Mouse (Mus musculus) heart, embryonic 13.5 days (tissue): ENCODE results near the gene Mllt11. TPM values are rescaled to one million over a fixed set of nuclear protein-coding genes. Genes with fewer than 3 reads are reported as not detected.
A peak's percentile ranks its signal among the peaks of the same experiment; 100 is the strongest.

ENCODE experiments used
- ATAC-seq: fragments of 200-750 bp; cut with Nextera tagmentation; 2 replicates; pipeline ENCODE4 v1.8.0; 2017; ENCODE audit warnings: moderate TSS enrichment; ENCODE audit not compliant: insufficient number of reproducible peaks, low FRiP score, low TSS enrichment; ENCODE audit errors: extremely low read depth
- H3K27ac ChIP-seq: fragments of 300-500 bp; sonication (generic); replicated peaks from 2 replicates; pipeline ENCODE4 v1.5.1; 2015; ENCODE audit warnings: moderate library complexity, mild to moderate bottlenecking, inconsistent platforms
- H3K27me3 ChIP-seq: fragments of 300-500 bp; sonication (generic); replicated peaks from 2 replicates; pipeline ENCODE4 v1.6.1; 2015; ENCODE audit warnings: mild to moderate bottlenecking, inconsistent platforms
- H3K36me3 ChIP-seq: fragments of 300-500 bp; sonication (generic); 2 replicates; pipeline ENCODE4 v1.6.1; 2015; ENCODE audit warnings: mild to moderate bottlenecking, inconsistent platforms
- H3K4me1 ChIP-seq: fragments of 300-500 bp; sonication (generic); 2 replicates; pipeline ENCODE4 v1.6.1; 2015; ENCODE audit warnings: inconsistent platforms
- H3K4me2 ChIP-seq: fragments of 300-500 bp; sonication (generic); 2 replicates; pipeline ENCODE4 v1.6.1; 2015; ENCODE audit warnings: inconsistent platforms, mild to moderate bottlenecking, moderate library complexity
- H3K4me3 ChIP-seq: fragments of 300-500 bp; sonication (generic); 2 replicates; pipeline ENCODE4 v1.5.1; 2015; ENCODE audit warnings: moderate library complexity, mild to moderate bottlenecking, inconsistent platforms
- H3K9ac ChIP-seq: fragments of 300-500 bp; sonication (generic); 2 replicates; pipeline ENCODE4 v1.6.1; 2015; ENCODE audit warnings: inconsistent platforms, mild to moderate bottlenecking, moderate library complexity
- H3K9me3 ChIP-seq: fragments of 300-500 bp; sonication (generic); 2 replicates; pipeline ENCODE4 v1.6.1; 2016; ENCODE audit warnings: inconsistent platforms
- WGBS: fragments of 180-500 bp; shearing (Covaris S2); methylation state at CpG from one replicate; pipeline ENCODE4 v1.1.7; 2015; ENCODE audit warnings: mixed read lengths; 5-methylcytosine and 5-hydroxymethylcytosine counted together
- polyA plus RNA-seq: library from polyadenylated mRNA; unstranded; fragments of >200 nt; fragmentation: Nextera tagmentation; extraction: Ambion mirVana; gene quantifications from 2 replicates; pipeline ENCODE4 v1.2.1, GENCODE M21; 2015

The Mllt11 gene
- polyA plus RNA-seq, 1 experiment from 2014 or later = 11.0 TPM

DNA sequence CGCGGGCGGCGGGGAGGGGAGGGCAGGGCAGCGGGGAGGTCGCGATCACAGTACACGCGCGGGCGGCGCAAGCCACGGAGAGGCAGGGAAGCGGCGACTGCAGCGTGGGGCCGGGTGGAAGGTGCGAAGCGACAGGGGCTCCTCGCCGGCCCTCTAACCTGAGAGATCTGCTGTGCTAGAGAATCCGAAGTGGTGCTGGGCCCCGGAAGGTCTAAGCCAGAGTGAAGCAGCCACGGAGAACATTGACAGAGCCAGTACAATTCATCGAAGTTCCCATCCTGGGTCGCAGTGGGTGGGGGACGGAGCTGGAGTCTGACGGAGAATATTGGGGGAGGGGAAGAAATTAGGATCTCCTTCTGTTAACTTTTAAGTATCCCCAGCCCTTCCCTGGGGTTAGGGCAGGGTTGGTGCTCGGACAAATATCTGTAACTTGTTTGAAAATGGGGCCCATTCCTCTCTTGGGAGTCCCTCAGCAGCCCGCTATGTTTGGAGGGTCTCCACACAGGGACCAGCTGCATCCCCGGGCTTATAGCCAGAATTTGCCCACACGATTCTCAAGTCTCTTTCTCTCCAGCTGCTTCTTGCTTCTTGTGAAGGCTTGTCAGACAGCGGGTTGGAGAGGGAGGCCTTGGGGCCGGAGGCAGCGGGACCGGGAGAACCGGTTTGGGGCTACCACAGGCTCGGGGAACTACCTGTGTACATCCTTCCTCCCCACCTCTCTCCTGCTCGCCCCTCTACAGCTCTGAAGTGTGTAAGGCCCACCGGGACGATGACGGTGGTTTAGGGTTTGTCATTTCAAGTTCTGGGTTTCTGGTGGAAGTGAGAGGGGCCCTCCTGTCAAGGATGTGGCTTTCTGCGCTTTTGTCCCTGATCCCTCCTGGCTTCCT lies 2.8 kb downstream of the Mllt11 start:
- Histone ChIP-seq H3K4me3 (peak overlapping the region; percentile 83), H3K27ac (peak overlapping the region; percentile 97), H3K9ac (peak overlapping the region; percentile 93), H3K4me2 (peak overlapping the region; percentile 78), H3K4me1 (peaks cover 65% of the 10 kb centered on the region), H3K27me3 (no peaks in the 10 kb centered on the region), H3K36me3 (peaks cover 39% of the 10 kb centered on the region), H3K9me3 (no peaks in the 10 kb centered on the region)
- WGBS = 1% methylated on average over 43 of the region's 43 CpGs
- ATAC-seq = 0 out of 2 replicates have a peak, but pooled peaks have one; percentile 4

DNA sequence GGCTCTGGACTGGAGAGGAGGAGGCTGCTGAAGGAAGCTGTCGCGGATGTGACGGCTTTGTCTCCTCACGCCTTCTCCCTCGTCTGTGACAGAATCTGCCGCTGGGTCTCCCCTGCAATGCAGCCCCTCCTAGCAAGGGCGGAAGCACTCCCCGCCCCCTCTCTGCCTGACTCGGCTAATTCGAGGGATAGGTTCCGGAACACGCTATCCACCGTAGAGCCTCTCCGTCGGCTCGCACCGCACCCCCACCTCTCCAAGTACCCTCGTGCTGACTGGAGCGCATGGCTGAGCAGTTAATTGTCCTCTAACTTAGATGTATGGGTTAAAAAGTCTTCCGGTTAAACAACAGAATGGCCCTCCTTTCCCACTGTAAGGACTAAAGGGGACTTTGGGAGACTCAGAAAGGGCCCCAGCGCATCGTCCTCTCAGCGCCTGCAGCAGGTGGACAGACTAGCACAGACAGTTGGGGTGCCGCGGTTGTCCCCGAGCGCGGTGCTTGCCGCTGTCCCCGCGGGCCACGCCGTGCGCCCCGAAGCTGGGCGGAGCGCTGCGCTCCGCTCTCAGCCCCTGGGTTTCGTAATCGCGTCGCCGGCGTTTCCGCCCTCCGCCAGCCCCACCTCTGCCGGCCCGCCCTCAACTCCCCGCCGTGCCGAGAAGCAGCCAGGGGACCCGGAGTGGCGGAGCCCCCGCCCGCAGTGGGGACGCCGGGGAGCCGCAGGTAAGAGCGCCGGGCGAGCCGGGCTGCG lies 3.6 kb downstream of the Mllt11 start, which contains the start of gene Cdc42se1:
TSS of gene Cdc42se1 (plus strand) at position 585 of the 746 bp plus-strand sequence.
- peak within 1 kb of the TSS; percentile 78 for H3K4me2 ChIP-seq

DNA sequence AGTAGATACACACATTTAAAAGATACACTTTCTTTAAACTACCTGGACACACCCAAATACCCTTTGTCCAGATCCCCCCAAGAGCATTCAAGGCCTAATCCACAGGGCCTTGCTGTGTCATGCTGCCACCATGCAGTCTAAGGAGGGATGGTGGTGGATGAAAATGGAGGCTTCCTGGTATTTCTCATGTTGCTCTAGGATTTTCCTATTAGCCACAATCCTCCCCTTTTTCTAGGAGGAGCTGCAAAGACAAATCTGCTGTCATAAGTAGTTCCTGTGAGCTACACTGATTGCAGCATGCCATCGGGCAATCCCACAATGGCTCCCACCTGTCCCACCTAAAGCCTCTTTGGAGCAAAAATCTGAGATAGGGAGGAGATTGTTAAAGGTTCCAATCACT lies 4.8 kb downstream of the Mllt11 start:
- Histone ChIP-seq H3K9me3 (no peaks in the 10 kb centered on the region), H3K36me3 (peaks cover 37% of the 10 kb centered on the region), H3K4me2 (peak overlapping the region; percentile 78), H3K27me3 (no peaks in the 10 kb centered on the region), H3K4me1 (peaks cover 64% of the 10 kb centered on the region), H3K9ac (peak overlapping the region; percentile 93), H3K4me3 (peak overlapping the region; percentile 83), H3K27ac (peak overlapping the region; percentile 97)
- WGBS = 35% methylated on average over 1 of the region's 1 CpGs
- ATAC-seq = no peak

More for the DNA sequence above, 3.6 kb downstream of the Mllt11 start, which contains the start of gene Cdc42se1:
- peak within 1 kb of the TSS; percentile 97 for H3K27ac ChIP-seq
- H3K4me1 ChIP-seq = peaks cover 69% of the 10 kb centered on the region
- peak within 1 kb of the TSS; percentile 93 for H3K9ac ChIP-seq
- H3K36me3 ChIP-seq = peaks cover 37% of the 10 kb centered on the region
- H3K4me3 ChIP-seq = peak within 1 kb of the TSS; percentile 83
- no peaks in the 10 kb centered on the region for H3K27me3 ChIP-seq
- under 1% methylated on average over 63 of the region's 64 CpGs for WGBS
- no peaks in the 10 kb centered on the region for H3K9me3 ChIP-seq
- ATAC-seq = peak; percentile 81

DNA sequence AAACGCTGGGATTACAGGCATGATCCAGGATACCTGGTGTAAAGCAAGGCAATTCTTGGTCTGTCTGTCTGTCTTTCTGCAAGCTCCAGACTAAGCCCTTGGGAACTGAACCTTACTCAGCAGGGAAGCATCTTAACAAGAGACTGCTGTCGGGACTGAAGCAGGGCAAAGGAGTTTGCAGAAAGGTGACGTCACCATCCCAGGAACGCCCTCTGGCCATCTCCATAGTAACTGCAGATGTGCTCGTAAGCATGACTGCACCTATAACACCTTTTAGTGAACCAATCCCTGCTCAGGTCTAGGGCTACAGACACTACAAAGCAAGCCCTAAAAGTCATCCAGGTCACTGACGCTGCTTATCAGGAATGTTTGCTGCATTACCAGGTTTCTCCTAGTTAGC lies 7.7 kb downstream of the Mllt11 start:
- peak overlapping the region; percentile 62 for H3K9ac ChIP-seq
- peaks cover 37% of the 10 kb centered on the region for H3K4me1 ChIP-seq
- H3K27ac ChIP-seq = no peak overlapping the region
- no peak overlapping the region for H3K4me2 ChIP-seq
- WGBS = 33% methylated on average over 6 of the region's 6 CpGs
- no peaks in the 10 kb centered on the region for H3K27me3 ChIP-seq
- no peak for ATAC-seq
- no peaks in the 10 kb centered on the region for H3K9me3 ChIP-seq
- H3K4me3 ChIP-seq = no peak overlapping the region
- peaks cover 56% of the 10 kb centered on the region for H3K36me3 ChIP-seq

DNA sequence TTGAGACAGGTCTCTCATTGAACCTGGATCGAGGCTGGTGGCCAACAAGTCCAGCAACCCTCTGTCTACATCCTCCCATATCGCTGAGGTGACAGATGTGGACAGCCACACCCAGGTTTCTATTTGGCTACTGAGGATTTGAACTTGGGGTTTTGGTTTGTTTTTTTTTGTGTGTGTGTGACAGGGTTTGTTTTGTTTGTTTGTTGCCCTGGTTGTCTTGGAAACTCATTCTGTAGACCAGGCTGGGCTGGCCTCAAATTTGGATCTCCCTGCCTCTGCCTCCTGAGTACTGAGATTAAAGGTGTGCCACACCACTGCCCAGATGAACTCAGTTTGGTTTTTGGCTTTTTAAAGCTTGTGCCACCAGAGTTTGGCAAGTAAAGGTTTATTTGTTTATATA lies 8.9 kb downstream of the Mllt11 start:
- no peaks in the 10 kb centered on the region for H3K9me3 ChIP-seq
- no peak overlapping the region for H3K4me3 ChIP-seq
- H3K27ac ChIP-seq = no peak overlapping the region
- H3K4me1 ChIP-seq = peaks cover 44% of the 10 kb centered on the region
- no peaks in the 10 kb centered on the region for H3K27me3 ChIP-seq
- no peak for ATAC-seq
- H3K9ac ChIP-seq = no peak overlapping the region
- H3K4me2 ChIP-seq = no peak overlapping the region
- 88% methylated on average over 2 of the region's 2 CpGs for WGBS
- H3K36me3 ChIP-seq = peaks cover 60% of the 10 kb centered on the region

DNA sequence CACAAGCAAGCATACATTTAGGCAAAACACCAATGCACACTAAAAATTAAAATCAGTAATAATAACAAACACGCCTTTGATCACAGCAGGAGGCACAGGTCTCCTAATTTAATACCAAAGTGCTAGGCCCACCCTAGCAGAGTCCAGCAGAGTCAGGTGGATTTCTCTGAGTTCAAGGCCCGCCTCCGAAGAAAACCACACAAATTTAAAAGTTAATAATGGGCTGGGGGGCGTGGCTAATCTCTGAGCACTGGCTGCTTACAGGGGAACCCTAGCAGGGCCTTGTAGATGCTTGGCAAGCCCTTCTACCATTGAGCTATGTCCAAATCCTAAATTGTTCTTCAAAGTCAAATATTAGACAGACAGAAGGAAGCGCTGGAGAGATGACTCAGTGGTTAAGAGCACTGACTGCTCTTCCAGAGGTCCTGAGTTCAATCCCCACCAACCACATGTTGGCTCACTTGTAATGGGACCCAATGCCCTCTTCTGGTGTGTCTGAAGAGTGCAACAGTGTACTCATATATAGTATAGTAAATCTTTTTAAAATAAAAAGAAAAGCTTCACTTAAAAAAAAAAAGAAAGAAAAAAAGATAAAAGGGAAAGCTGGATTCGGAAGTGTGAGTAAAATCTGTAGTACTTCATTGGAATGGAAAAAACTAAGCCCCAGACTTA lies 13.4 kb downstream of the Mllt11 start:
- WGBS = 72% methylated on average over 6 of the region's 6 CpGs
- Histone ChIP-seq H3K4me3 (peak overlapping the region; percentile 76), H3K4me1 (peaks cover 25% of the 10 kb centered on the region), H3K27ac (peak overlapping the region; percentile 99), H3K4me2 (peak overlapping the region; percentile 78), H3K27me3 (no peaks in the 10 kb centered on the region), H3K9me3 (no peaks in the 10 kb centered on the region), H3K36me3 (peaks cover 70% of the 10 kb centered on the region), H3K9ac (peak overlapping the region; percentile 92)
- ATAC-seq = no peak

DNA sequence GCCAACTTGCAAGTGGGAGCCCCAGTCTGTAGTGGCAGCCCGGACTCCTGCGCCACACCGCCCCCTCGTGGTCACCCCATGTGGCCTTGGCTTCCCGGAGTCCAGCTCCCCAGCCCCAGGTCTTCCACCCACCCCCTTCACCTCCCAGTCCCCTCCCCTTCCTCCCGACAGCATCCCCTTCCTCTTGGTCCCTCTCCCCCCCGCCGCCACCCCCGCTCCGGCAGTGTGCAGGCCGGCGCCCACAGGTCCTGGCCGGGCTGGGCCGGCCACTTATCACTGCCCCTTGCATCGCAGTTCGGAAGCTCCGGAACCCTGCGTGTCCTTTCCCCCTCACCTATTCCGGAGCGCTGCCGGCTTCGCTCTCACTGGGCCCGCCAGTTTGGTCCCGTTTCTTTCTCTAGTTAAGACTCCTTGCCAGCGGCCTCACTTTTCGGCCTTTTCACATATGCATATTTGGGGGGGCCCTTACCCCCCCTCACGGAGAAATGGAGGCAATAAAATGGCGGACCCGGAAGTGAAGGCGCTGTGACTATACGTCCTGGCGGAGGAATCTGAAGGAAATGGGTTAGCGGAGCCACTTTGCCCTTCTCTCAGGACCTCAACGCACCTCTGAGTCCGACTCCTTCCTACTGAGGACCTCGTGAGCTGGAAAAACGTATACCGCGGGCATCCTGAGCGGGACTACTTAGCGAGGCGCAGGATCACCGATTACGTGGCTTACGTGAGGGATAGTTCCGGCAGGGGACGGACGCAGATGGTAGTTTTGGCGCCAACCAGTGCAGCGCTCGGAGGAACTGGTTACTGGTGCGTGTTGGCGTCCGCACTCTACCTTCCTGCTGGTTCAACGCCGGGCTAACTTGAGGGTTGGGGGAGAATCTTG lies 14.5 kb downstream of the Mllt11 start, which contains the start of gene Gabpb2:
TSS of gene Gabpb2 (minus strand) at position 662 of the 880 bp plus-strand sequence.
- H3K4me1 ChIP-seq = peaks cover 23% of the 10 kb centered on the region
- H3K27me3 ChIP-seq = no peaks in the 10 kb centered on the region
- H3K9me3 ChIP-seq = no peaks in the 10 kb centered on the region
- H3K4me2 ChIP-seq = peak within 1 kb of the TSS; percentile 78
- peak; percentile 77 for ATAC-seq
- H3K9ac ChIP-seq = peak within 1 kb of the TSS; percentile 92
- peak within 1 kb of the TSS; percentile 76 for H3K4me3 ChIP-seq
- peak within 1 kb of the TSS; percentile 99 for H3K27ac ChIP-seq
- H3K36me3 ChIP-seq = peaks cover 63% of the 10 kb centered on the region
- 1% methylated on average over 56 of the region's 56 CpGs for WGBS

DNA sequence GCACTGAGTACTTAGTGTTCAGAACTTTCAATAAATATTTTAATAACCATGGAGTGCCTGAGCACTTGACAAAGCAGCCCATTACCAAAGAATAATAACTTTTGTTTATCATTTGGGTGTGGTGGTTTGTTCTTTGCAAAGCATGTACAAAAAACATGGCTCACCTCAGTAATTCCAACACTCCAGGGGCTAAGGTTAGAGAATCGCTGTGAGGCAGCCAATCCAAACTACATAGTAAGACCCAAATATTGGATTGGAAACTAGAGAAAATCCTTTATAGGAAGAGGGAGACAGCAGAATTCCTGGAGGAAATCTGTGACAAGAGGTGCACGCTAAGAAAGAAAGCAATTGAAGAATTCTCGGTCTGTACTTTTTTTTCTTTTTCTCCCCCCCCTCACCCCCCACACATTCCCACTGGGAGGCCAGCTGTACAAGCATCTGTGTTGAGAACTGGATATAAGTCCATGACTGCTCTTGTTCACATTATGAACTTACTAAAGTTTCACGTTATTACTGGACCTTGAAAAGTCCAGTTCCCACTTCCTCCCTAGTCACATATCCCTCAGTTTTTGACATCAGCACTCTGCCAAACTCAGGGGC lies 15.2 kb downstream of the Mllt11 start:
- H3K27me3 ChIP-seq = no peaks in the 10 kb centered on the region
- WGBS = 14% methylated on average over 4 of the region's 4 CpGs
- peak overlapping the region; percentile 76 for H3K4me3 ChIP-seq
- H3K4me2 ChIP-seq = peak overlapping the region; percentile 78
- H3K4me1 ChIP-seq = peaks cover 18% of the 10 kb centered on the region
- H3K9me3 ChIP-seq = no peaks in the 10 kb centered on the region
- peaks cover 63% of the 10 kb centered on the region for H3K36me3 ChIP-seq
- peak overlapping the region; percentile 92 for H3K9ac ChIP-seq
- no peak for ATAC-seq
- H3K27ac ChIP-seq = peak overlapping the region; percentile 99

DNA sequence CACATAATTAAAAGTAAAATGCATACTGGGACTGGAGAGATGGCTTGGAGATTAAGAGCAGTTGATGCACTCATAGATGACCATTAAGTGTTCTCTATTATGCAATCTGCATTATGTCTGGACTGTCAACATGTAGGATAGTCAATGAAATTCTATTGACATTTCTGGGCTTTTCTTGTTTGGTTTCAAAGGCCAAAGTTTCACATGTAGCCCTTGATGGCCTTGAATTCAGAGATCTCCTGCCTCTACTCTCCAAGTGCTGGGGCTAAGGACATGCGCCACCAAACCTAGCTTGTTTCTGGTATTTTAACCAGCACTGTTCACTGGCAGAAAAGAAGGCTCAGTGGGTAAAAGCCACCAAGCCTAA lies 18.4 kb downstream of the Mllt11 start:
- H3K36me3 ChIP-seq = peaks cover 60% of the 10 kb centered on the region
- H3K4me2 ChIP-seq = no peak overlapping the region
- ATAC-seq = no peak
- H3K27me3 ChIP-seq = no peaks in the 10 kb centered on the region
- H3K9me3 ChIP-seq = no peaks in the 10 kb centered on the region
- peaks cover 17% of the 10 kb centered on the region for H3K4me1 ChIP-seq
- H3K27ac ChIP-seq = no peak overlapping the region
- 100% methylated on average over 1 of the region's 1 CpGs for WGBS
- H3K4me3 ChIP-seq = no peak overlapping the region
- H3K9ac ChIP-seq = no peak overlapping the region
